Mouse (Mus musculus) T-helper 2 cell (primary cell): Measurements from ENCODE around the gene Masp2.

ENCODE experiments used
- in situ Hi-C: fragments of 300-600 bp; cut with MboI, MseI; formaldehyde crosslinking; loops from one replicate; pipeline ENCODE4 v1.15.1; 2025; ENCODE audit warnings: high pct_unique_total_duplicates

The Masp2 gene

DNA sequence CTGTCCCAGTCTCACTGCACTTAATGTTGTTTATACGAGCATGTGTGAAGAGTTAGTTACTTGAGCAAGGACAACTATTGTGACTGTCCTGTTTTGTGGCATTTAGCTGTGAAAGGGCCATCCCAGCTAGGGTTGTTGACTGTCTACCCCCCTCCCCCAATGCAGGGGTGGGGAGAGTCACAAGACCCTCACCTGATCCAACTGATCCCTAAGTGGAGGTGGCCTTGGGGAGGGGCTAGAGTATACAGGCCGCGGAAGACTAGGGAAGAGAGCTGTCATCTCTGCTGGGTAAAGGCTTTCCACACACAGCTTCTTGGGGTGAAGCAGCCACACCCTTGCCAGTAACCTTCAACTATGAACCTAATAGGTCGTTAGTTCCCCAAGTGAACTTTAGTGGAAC, 2.0 kb upstream of the Masp2 start:
- in situ Hi-C loops = loop anchor here (5.0 to 25.0 kb wide), 2 partner anchors 43 to 438 kb away; partner anchors contain the start of genes Exosc10, Fbxo2, Fbxo44 and Fbxo6

DNA sequence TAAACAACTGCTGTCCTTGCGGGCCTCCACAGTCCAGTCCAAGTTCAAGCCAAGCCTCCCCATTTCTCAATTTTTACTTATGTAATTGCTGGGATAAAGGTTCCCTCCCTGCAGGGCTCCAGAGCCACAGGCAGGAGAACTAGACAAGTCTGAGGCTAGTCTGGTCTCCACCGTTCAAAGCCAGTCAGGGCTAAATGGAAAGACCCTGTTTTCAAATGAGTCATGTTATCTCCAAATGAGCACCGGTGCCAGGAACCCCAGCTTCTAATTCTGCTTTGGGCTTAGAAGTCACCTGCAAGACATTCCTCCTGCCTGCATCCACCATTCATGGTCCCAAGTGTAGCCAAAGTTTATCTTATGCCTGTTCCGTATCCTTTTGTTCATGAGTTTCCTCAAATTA, 483 bp upstream of the Masp2 start:
- in situ Hi-C loops = loop anchor here (5.0 to 25.0 kb wide), 2 partner anchors 45 to 440 kb away; partner anchors contain the start of genes Exosc10, Fbxo2, Fbxo44 and Fbxo6

DNA sequence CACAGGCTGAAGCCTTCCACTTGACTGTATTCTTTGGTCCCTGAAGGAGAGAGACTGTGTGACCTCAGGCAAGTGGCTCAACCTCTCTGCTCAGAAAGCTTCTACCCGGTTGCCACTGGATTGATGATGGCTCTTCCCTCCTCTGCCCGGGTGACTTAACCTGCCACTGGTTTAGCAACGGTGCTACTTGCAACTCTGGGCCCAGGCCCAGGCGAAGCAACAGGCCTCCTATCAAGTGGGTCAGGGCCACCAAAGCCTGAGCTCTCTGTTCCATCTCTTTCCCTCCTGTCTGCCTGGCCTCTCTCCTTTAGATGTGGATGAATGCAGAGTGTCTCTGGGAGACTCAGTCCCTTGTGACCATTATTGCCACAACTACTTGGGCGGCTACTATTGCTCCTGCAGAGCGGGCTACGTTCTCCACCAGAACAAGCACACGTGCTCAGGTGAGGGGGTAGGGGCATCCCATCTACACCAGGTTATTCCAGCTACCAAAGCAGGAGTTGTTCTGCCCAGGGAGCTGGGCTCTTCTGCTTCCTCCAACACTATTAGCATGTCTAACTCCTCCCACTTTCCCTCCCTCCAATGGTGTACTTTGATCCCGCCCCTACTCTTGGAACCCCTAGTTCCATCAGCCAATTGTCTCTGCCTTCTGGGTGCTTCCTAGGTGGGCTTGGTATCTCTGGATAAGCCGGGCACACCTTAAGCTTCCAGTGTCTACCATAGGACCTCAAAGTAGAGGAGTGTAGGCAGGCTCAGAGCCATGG, 1.2 kb downstream of the Masp2 start:
- in situ Hi-C loops = loop anchor here (5.0 to 25.0 kb wide), 2 partner anchors 46 to 441 kb away; partner anchors contain the start of genes Exosc10, Fbxo2, Fbxo44 and Fbxo6

DNA sequence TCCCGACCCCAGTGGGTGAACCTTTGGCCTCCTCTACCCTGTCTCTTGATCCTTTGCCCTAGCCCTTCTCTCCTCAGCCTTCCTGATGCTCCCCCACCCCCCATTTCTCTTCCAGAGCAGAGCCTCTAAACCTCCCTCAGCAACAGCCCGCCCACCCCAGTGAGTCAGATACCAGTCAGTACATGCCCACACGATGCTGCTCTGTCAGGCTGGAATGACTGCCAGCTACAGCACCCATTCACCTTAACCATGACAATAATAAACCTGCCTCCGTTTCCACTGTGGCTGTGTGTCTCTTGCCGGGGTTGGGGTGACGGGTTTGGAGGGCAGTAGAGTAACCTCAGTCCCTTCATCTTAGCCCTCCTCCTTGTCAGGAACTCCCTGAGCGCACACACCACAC, 1.8 kb downstream of the Masp2 start:
- in situ Hi-C loops = loop anchor here (5.0 to 25.0 kb wide), 2 partner anchors 47 to 442 kb away; partner anchors contain the start of genes Exosc10, Fbxo2, Fbxo44 and Fbxo6

DNA sequence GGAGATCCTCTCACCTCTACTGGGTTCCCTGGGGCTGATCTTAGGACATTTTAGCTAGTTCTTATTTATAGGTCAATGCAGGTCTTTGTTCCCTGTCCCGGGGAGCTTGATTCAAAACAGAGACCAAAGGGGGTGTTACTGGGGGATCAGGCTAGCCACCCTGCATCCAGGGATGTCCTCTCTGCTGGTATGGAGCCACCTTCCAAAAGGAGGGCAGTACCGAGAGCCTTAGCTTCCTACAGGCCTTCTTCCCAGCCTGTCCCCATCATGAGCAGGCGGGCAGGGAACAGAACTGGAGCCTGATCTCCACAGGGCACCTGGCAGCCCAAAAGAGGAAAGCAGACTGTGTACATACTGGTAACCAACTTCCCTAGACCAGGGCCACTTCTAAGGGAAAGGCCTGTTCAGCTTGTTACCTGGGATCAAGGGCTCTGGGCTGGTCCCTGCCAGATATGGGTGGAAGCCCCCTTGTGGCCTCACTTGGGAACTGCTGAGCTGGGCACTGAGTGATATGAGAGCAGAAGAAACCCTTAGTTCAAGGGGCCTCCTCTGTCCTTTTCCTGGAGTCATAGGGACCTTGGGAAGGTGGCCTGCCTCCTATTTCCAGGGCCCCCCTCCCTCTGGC, 2.3 kb downstream of the Masp2 start:
- in situ Hi-C loops = loop anchor here (5.0 to 25.0 kb wide), 2 partner anchors 47 to 442 kb away; partner anchors contain the start of genes Exosc10, Fbxo2, Fbxo44 and Fbxo6

DNA sequence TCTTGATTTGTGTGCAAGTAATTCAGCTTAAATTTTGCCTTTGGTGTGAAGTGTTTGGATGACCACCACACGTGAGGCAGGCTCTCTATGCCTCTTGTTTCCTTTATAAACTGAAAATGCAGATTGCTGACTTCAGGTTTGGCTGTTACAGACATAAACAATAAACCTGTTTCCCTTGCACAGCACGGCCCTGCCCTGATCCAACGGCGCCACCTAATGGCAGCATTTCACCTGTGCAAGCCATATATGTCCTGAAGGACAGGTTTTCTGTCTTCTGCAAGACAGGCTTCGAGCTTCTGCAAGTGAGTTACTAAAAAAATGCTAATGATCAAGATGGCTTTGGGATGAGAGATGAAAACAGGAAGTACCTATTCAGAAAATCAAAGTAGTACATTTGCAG, 5.4 kb downstream of the Masp2 start:
- in situ Hi-C loops = loop anchor here (25.0 kb wide), 1 partner anchor 445 kb away; the partner anchor contains the start of genes Fbxo2, Fbxo44 and Fbxo6

DNA sequence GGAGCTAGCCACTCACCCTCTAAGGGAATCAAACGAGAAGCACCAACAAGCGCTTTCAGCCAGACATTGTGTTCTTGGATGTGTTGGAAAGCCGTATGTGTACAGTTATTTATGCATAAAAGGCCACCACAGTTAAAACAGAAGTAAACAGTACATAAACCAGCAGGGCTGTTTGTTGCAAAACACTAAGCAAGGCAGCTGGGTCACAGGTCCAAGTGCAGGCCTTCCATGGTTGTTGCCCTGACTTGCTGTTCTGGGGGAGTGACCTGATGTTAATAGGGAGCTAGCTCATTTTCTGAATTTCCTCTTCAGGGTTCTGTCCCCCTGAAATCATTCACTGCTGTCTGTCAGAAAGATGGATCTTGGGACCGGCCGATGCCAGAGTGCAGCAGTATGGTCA, 7.5 kb downstream of the Masp2 start:
- in situ Hi-C loops = loop anchor here (25.0 kb wide), 1 partner anchor 448 kb away; the partner anchor contains the start of genes Fbxo2, Fbxo44 and Fbxo6

DNA sequence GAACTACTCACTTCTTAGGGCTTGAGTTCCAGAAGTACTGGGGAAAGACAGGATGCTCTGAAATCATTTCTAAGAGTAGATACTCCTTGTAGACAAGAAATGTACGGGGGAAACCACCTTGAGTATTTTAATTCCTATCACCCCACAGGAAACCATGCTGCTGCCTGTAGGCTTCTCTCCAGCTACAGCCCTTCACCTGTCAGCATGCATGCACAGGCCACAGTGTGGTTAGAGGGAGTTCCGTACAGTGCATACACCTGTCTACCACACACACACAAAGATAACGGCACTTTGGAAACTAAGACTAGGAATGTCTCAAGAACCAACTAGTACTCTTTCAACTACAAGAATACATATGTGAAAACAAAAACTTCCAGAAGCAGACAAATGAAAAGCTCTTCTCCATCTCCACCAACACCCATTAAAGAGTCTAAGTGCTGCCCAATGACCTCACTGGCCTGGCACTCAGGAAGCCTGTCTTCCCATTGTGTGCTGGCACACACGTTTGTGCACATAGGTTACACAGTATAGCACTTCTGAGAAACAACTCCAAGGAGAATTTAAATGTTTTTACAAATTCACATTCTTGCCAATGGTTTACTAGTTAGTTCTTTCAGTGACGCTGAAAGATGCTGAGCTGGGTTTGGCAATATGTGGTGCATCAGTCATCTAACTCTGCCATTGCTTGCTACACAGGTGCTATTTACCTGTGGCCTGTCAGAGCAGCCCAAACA, 8.4 kb downstream of the Masp2 start:
- in situ Hi-C loops = loop anchor here (25.0 kb wide), 1 partner anchor 448 kb away; the partner anchor contains the start of genes Fbxo2, Fbxo44 and Fbxo6

DNA sequence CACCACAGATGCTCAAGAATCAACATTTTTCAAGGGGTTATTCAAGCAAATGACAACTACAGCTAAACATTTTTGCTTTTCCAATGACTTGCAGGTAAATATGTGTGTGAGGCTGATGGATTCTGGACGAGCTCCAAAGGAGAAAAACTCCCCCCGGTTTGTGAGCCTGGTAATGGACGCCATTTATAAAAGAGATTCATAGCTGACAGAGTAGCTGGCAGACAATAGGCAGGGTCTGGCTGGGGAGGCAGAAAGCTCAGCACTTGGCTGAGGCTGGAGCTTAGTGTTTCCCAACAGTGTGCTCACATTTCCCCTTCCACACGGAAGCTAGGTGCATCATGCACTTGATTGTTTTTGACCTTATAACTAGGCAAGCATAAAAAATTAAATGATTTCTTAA, 10.2 kb downstream of the Masp2 start:
- in situ Hi-C loops = loop anchor here (25.0 kb wide), 1 partner anchor 450 kb away; the partner anchor contains the start of genes Fbxo2, Fbxo44 and Fbxo6

DNA sequence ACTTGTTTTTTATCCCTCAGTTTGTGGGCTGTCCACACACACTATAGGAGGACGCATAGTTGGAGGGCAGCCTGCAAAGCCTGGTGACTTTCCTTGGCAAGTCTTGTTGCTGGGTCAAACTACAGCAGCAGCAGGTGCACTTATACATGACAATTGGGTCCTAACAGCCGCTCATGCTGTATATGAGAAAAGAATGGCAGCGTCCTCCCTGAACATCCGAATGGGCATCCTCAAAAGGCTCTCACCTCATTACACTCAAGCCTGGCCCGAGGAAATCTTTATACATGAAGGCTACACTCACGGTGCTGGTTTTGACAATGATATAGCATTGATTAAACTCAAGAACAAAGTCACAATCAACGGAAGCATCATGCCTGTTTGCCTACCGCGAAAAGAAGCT, 11.4 kb downstream of the Masp2 start:
- in situ Hi-C loops = loop anchor here (25.0 kb wide), 1 partner anchor 451 kb away; the partner anchor contains the start of genes Fbxo2, Fbxo44 and Fbxo6

DNA sequence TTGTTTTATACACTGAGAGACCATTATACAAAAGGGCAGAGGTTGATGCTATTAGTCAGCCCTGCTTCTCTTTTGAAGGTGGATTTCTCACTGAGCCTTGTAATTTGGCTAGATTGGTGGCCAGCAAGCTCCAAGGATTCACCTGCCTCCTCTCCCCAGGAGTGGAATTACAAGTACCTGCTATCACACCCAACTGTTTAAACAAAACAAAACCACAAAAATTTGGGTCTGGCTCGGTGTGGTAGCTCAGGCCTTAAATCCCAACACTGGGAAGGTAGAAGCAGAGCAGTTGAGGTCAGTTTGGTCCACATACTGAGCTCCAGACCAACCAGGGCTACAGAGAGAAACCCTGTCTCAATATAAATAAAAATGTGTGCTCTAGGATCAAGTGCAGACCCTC, 17.5 kb downstream of the Masp2 start:
- in situ Hi-C loops = loop anchor here (25.0 kb wide), 1 partner anchor 458 kb away; the partner anchor contains the start of genes Fbxo2, Fbxo44 and Fbxo6

DNA sequence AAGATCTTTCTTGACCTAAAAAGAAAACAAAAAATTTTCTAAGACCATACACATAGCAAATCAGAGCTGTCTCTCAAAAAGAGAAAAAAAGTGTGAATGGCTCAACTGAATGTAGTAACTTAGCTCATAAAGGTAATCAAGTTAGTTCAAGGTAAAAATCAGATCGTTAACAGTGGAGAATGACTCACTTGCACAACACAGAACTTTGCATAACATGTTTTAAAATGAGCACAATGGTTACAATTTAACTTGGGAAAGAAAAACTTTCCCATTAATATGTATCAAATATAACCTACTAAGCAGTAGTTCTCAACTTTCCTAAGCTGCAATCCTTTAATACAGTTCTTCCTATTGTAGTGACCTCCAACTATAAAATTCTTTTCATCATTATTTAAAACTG, 18.4 kb downstream of the Masp2 start:
- in situ Hi-C loops = loop anchor here (25.0 kb wide), 1 partner anchor 458 kb away; the partner anchor contains the start of genes Fbxo2, Fbxo44 and Fbxo6

DNA sequence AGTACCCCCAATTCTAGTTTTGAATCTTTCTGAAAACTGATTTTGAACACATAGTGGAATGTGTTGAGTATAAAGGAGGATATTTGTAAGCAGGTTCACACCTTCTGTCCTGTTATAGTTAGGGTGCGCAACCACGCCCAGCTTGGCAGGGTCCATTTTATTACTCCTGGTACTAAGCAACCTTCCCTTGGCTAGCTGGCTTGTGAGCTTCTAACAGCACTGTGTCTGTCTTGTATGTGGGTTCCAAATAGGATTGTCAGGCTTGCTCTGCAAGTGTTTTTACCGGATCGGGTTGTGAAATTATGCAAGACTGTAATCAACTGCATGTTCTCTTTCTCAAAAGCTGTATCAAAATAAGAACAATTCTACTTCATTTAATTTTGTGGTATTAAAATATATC, 20.1 kb downstream of the Masp2 start:
- in situ Hi-C loops = loop anchor here (25.0 kb wide), 1 partner anchor 460 kb away; the partner anchor contains the start of genes Fbxo2, Fbxo44 and Fbxo6

DNA sequence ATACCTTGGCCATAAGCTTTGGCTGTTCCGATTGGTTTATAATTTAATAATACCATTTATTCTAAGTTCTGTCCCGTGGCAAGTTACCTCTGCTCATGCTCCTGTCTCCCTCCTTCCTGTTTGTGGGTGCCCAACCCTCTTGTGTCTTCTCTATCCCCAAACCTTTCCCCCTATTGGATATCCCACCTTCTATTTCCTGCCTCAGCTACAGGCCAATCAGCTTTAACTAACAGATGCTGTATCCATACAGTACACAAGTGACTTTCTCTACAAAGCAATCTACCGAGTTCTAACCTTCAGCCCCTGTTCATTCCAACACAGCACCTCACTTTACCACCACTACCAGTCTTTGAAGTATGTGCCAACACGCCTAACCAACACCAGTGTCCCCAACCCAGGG, 21.3 kb downstream of the Masp2 start:
- in situ Hi-C loops = loop anchor here (25.0 kb wide), 1 partner anchor 461 kb away; the partner anchor contains the start of genes Fbxo2, Fbxo44 and Fbxo6

DNA sequence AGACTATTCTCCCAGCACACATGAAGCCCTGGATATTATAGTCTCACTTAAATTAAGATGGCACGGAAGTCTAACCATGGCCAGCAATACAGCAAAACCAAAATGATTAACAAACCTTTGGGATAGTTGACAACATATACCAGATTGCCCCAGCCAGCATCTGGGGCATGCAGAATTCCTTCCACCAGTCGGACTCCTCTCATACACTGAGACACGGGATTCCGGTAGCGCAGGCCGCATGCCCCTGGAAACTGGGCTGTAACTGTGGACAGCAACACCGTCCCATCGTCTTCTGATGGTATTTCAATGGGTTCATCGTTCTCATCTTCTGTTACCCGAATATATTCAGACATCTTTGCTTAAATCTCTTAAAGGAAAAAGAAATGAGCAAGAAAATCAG, 22.7 kb downstream of the Masp2 start:
- in situ Hi-C loops = no loop called here

DNA sequence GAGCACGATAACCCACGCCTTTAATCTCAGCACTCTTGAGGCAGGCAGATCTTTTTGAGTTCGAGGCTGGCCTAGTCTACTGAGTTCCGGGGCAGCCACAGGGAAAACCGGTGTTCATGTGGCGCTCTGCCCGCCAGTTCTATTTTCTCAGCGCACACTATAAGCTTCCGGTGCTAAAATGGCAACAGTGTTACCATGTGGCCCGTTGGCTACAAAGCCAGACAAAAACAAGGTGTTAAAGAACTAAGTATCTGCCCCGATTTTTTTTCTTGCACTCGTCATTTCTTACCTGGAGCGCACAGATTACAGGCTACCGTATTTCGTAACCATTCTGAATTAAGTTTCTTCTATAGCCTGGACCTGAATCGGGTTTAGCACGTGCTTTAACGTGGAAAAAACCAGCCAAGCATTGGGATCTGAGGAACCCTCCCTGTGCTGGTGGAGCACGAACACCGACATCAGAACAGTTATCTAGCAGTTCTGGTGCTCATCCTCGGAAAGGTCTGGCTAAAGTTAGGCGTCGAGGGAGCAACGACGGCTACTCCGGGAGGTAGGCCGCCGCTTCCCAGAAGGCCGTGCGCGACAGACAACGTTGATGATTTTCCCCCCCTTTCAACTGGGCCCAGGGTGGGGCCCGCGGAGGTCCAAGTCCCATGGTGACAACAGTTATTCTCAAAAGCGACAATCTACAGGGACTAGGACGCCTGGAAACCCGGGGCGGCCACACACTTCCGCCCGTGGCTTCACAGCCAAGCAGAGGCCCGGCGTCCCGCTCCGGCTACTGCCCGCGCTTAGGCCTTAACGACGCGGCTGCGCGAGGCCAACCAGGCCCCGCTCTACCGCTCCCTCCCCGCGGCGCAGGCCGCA, 23.6 kb downstream of the Masp2 start:
- in situ Hi-C loops = no loop called here

DNA sequence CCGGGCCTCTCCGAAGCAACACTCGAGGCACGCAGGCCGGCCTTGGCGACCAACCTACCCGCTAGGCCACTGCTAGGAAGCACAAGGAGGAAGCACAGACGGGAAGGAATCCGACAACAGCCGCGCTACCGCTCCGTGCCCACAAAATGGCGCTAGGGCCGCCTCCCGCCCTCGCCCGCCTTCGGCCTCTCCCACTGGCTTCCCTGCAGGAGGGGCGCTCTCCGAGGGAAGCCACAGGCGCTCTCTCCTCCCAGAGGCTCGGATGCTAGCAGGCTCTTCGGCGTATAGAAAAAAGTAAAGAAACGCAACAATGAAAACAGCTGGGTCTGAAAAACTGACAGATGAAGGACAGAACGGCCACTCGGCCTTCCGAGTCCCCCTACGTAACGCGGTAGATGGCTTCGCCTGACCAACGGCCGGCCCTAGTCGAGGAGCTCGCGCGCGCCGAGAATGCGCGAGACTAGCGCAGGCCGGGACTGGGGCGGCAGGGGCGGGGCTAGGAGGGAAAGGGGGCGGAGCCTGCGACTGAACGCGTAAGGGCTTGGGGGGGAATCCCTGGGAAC, 24.4 kb downstream of the Masp2 start, which contains the start of gene Tardbp:
Gene Tardbp, minus strand, starts transcription at position 397 of the 563 bp plus-strand sequence.
- in situ Hi-C loops = no loop called here

DNA sequence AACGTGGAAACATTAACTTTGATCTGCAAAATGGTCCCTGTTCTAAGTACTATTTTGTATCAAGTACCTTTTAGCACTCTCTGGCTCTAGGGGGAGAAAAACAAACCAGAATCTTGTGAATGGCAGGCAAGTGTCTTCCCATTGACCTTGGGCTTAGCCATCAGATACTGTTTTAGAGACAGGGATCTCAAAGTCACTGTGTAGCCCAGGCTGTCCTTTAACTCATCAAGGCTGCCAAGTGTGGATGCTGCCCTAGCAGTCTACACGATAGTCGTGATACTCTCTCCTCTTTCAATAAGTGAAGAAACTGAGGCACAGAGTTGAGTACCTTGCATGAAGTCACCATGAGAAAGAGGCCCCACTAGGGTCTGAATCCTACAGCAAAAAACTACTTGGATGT, 24.9 kb downstream of the Masp2 start:
- in situ Hi-C loops = no loop called here

DNA sequence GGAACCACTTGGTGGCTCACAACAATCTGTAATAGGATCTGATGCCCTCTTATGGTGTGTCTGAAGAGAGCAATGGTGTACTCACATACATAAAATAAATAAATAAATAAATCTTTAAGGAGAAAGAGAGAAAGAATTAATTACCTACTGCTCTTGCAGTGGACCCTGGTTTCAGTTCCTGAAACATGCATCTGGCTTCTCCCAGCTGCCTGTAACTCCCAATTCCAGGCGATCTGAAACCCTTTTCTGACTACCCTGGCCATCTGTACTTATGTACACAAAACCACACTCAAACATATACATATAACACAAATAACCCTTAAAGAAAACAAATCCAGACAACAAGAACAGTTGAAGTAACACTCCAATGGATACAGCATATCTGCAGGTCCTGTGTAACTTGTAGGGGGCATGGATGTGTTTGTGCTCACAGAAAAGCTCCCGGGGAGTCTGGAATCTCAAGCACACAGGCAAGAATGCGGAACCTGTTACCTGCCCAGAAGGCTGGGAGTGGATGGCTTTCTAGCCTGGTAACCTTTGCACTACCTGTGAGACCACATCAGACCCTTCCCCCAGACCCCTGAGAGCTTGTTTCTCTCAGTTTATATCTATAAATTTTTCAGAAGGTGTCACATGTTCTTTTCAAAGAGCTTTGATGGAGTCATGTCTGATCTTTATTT, 29.8 kb downstream of the Masp2 start:
- in situ Hi-C loops = no loop called here
